Mouse (Mus musculus) MEL (cell line): Measurements from ENCODE around the gene Cat. TPM values are rescaled to one million over a fixed set of nuclear protein-coding genes. Genes with fewer than 3 reads are reported as not detected.

Experiments used
- DNase-seq: peaks from one replicate; pipeline ENCODE4 v3.0.0; 2011; ENCODE audit warnings: low read depth, low spot score
- H3K27ac ChIP-seq: 2 replicates; pipeline ENCODE4 v1.5.1; 2012; ENCODE audit warnings: low read depth, mild to moderate bottlenecking, control low read depth, low read length, moderate library complexity; ENCODE audit not compliant: control insufficient read depth
- H3K27me3 ChIP-seq, 2 experiments: fragments of 150-350 bp in 1 of 2; sonication (generic) in 1 of 2; 2 replicates each; pipeline ENCODE4 v1.6.1; 2012; ENCODE audit warnings: low read length in 2 of 2, mild to moderate bottlenecking in 2 of 2, improper control_type of control experiment in 1 of 2, moderate library complexity in 1 of 2; ENCODE audit not compliant: insufficient read depth in 2 of 2, control insufficient read depth in 1 of 2
- H3K36me3 ChIP-seq, 2 experiments: 2 replicates each; pipeline ENCODE4 v1.6.1; 2012 to 2014; ENCODE audit warnings: low read length in 2 of 2, improper control_type of control experiment in 1 of 2, inconsistent platforms in 1 of 2, mild to moderate bottlenecking in 1 of 2; ENCODE audit not compliant: insufficient read depth in 2 of 2, control insufficient read depth in 1 of 2
- H3K4me1 ChIP-seq, 2 experiments: fragments of 150-350 bp in 1 of 2; sonication (generic) in 1 of 2; 2 replicates each; pipeline ENCODE4 v1.6.1; 2012; ENCODE audit warnings: low read length in 2 of 2, improper control_type of control experiment in 1 of 2, mild to moderate bottlenecking in 1 of 2; ENCODE audit not compliant: insufficient read depth in 2 of 2, control insufficient read depth in 1 of 2
- H3K4me3 ChIP-seq, 2 experiments: fragments of 150-350 bp in 1 of 2; sonication (generic) in 1 of 2; 2 replicates each; pipeline ENCODE4 v1.5.1; 2012; ENCODE audit warnings: low read depth in 2 of 2, low read length in 2 of 2, mild to moderate bottlenecking in 2 of 2, moderate library complexity in 2 of 2, control low read depth in 1 of 2, improper control_type of control experiment in 1 of 2; ENCODE audit not compliant: control insufficient read depth in 1 of 2, insufficient read depth in 1 of 2
- H3K79me2 ChIP-seq: 2 replicates; pipeline ENCODE4 v1.6.1; 2012; ENCODE audit warnings: mild to moderate bottlenecking, low read length, moderate library complexity; ENCODE audit not compliant: control insufficient read depth, poor library complexity, insufficient read depth
- H3K9ac ChIP-seq: 2 replicates; pipeline ENCODE4 v1.6.1; 2012; ENCODE audit warnings: low read depth, mild to moderate bottlenecking, control low read depth, low read length, moderate library complexity; ENCODE audit not compliant: control insufficient read depth, poor library complexity, severe bottlenecking
- H3K9me3 ChIP-seq: fragments of 150-350 bp; sonication (generic); replicated peaks from 2 replicates; pipeline ENCODE4 v1.6.1; 2012; ENCODE audit warnings: mild to moderate bottlenecking, low read length, improper control_type of control experiment, moderate library complexity; ENCODE audit not compliant: insufficient read depth
- BHLHE40 ChIP-seq: IDR thresholded peaks from 2 replicates; pipeline ENCODE4 v1.6.1; 2012; ENCODE audit warnings: low read depth, mild to moderate bottlenecking, inconsistent platforms, low read length, improper control_type of control experiment, borderline replicate concordance
- CHD1 ChIP-seq: IDR thresholded peaks from 2 replicates; pipeline ENCODE4 v1.6.1; 2012; ENCODE audit warnings: low read depth, mild to moderate bottlenecking, inconsistent platforms, low read length, improper control_type of control experiment
- E2F4 ChIP-seq: IDR thresholded peaks from 2 replicates; pipeline ENCODE4 v1.6.1; 2011; ENCODE audit warnings: low read depth, low read length, improper control_type of control experiment, borderline replicate concordance
- ELF1 ChIP-seq: IDR thresholded peaks from 2 replicates; pipeline ENCODE4 v1.6.1; 2014; ENCODE audit warnings: low read depth, mild to moderate bottlenecking, inconsistent platforms, low read length, improper control_type of control experiment, moderate library complexity
- EP300 ChIP-seq, 2 experiments: IDR thresholded peaks; 2 replicates each; pipeline ENCODE4 v1.6.1; 2011; ENCODE audit warnings: improper control_type of control experiment in 2 of 2, low read length in 2 of 2, low read depth in 1 of 2, mild to moderate bottlenecking in 1 of 2
- ETS1 ChIP-seq: IDR thresholded peaks from 2 replicates; pipeline ENCODE4 v1.6.1; 2012; ENCODE audit warnings: low read depth, mild to moderate bottlenecking, inconsistent platforms, low read length, improper control_type of control experiment, moderate library complexity
- GATA1 ChIP-seq: IDR thresholded peaks from 2 replicates; pipeline ENCODE4 v1.6.1; 2011; ENCODE audit warnings: low read depth, low read length, improper control_type of control experiment
- HCFC1 ChIP-seq: IDR thresholded peaks from 2 replicates; pipeline ENCODE4 v1.6.1; 2012; ENCODE audit warnings: low read depth, mild to moderate bottlenecking, inconsistent platforms, low read length, improper control_type of control experiment, moderate library complexity
- MAX ChIP-seq: IDR thresholded peaks from 2 replicates; pipeline ENCODE4 v1.6.1; 2011; ENCODE audit warnings: low read length, improper control_type of control experiment
- MXI1 ChIP-seq: IDR thresholded peaks from 2 replicates; pipeline ENCODE4 v1.6.1; 2011; ENCODE audit warnings: mild to moderate bottlenecking, low read depth, low read length, improper control_type of control experiment
- MYC ChIP-seq: IDR thresholded peaks from 2 replicates; pipeline ENCODE4 v1.6.1; 2011; ENCODE audit warnings: low read depth, mild to moderate bottlenecking, low read length, improper control_type of control experiment, moderate library complexity
- NELFE ChIP-seq: IDR thresholded peaks from 2 replicates; pipeline ENCODE4 v1.6.1; 2011; ENCODE audit warnings: low read depth, low read length, improper control_type of control experiment
- NRF1 ChIP-seq: IDR thresholded peaks from 2 replicates; pipeline ENCODE4 v1.6.1; 2014; ENCODE audit warnings: low read depth, mild to moderate bottlenecking, inconsistent platforms, low read length, improper control_type of control experiment, moderate library complexity; ENCODE audit not compliant: poor library complexity, insufficient read depth, severe bottlenecking
- POLR2A ChIP-seq, 2 experiments: IDR thresholded peaks; 2 replicates each; pipeline ENCODE4 v1.6.1; 2011 to 2012; ENCODE audit warnings: low read length in 2 of 2, mild to moderate bottlenecking in 2 of 2, control low read depth in 1 of 2, improper control_type of control experiment in 1 of 2, low read depth in 1 of 2, moderate library complexity in 1 of 2; ENCODE audit not compliant: control insufficient read depth in 1 of 2, insufficient read depth in 1 of 2, poor library complexity in 1 of 2
- POLR2AphosphoS5 ChIP-seq: IDR thresholded peaks from 2 replicates; pipeline ENCODE4 v1.6.1; 2012; ENCODE audit warnings: low read depth, borderline replicate concordance, mild to moderate bottlenecking, inconsistent platforms, low read length, moderate library complexity, mixed read lengths
- RCOR1 ChIP-seq: IDR thresholded peaks from 2 replicates; pipeline ENCODE4 v1.6.1; 2012; ENCODE audit warnings: low read depth, mild to moderate bottlenecking, inconsistent platforms, low read length, improper control_type of control experiment
- SIN3A ChIP-seq: IDR thresholded peaks from 2 replicates; pipeline ENCODE4 v1.6.1; 2012; ENCODE audit warnings: low read length, improper control_type of control experiment, inconsistent platforms
- SMC3 ChIP-seq: IDR thresholded peaks from 2 replicates; pipeline ENCODE4 v1.6.1; 2011; ENCODE audit warnings: low read depth, low read length, improper control_type of control experiment
- TAL1 ChIP-seq: IDR thresholded peaks from 2 replicates; pipeline ENCODE4 v1.6.1; 2012; ENCODE audit warnings: mild to moderate bottlenecking, inconsistent platforms, low read length, moderate library complexity, mixed read lengths
- TCF12 ChIP-seq: IDR thresholded peaks from 2 replicates; pipeline ENCODE4 v1.6.1; 2014; ENCODE audit warnings: low read depth, mild to moderate bottlenecking, inconsistent platforms, low read length, improper control_type of control experiment, moderate library complexity
- UBTF ChIP-seq: IDR thresholded peaks from 2 replicates; pipeline ENCODE4 v1.6.1; 2012; ENCODE audit warnings: low read depth, mild to moderate bottlenecking, inconsistent platforms, low read length, improper control_type of control experiment, moderate library complexity, borderline replicate concordance; ENCODE audit not compliant: insufficient read depth
- USF1 ChIP-seq: IDR thresholded peaks from 2 replicates; pipeline ENCODE4 v1.6.1; 2014; ENCODE audit warnings: low read depth, mild to moderate bottlenecking, inconsistent platforms, low read length, improper control_type of control experiment, moderate library complexity
- ZNF384 ChIP-seq: IDR thresholded peaks from 2 replicates; pipeline ENCODE4 v1.6.1; 2012; ENCODE audit warnings: low read depth, mild to moderate bottlenecking, inconsistent platforms, low read length, improper control_type of control experiment
- polyA plus RNA-seq, 2 experiments: library from polyadenylated mRNA; stranded (reverse) in 1 of 2; unstranded in 1 of 2; fragments of >175 nt in 1 of 2; fragments of >200 nt in 1 of 2; gene quantifications; 2 replicates each; pipeline versions ENCODE4 v1.2.1 to v1.2.4; 2012; ENCODE audit warnings: low replicate concordance in 2 of 2, low read depth in 1 of 2; ENCODE audit not compliant: insufficient read length in 2 of 2, insufficient read depth in 1 of 2, missing spikeins in 1 of 2
- total RNA-seq: library from RNA; depleted of rRNA; stranded (reverse); fragments of 300-350 nt; gene quantifications from 2 replicates; pipeline ENCODE4 v1.2.3, GENCODE M21; 2012

Gene Cat
- total and polyA plus RNA-seq, 3 experiments, result 36.4 to 82.0 (median 74.3) TPM

- Histone ChIP-seq H3K4me1 (peaks cover 0 to 8% of the 10 kb centered on the region in 2 experiments; a peak in 1 of 4 replicates), H3K9me3 (no peaks in the 10 kb centered on the region), H3K4me3 (no peak overlapping the region), H3K27me3 (no peaks in the 10 kb centered on the region; a peak in 1 of 4 replicates), H3K27ac (no peak overlapping the region), H3K36me3 (peaks cover 0 to 9% of the 10 kb centered on the region in 2 experiments; a peak in 2 of 4 replicates), H3K9ac (no peak overlapping the region), H3K79me2 (no peaks in the 10 kb centered on the region)
- TF ChIP-seq MAX (no peak), TAL1 (no peak), NELFE (no peak), ETS1 (0 out of 2 replicates have a peak, but pooled peaks have one; percentile 13), RCOR1 (no peak), BHLHE40 (no peak), CHD1 (no peak), SMC3 (no peak), MYC (no peak), HCFC1 (no peak), MXI1 (no peak), GATA1 (peak; percentile 77), POLR2A (IDR thresholded peaks at IDR 0.05; ENCODE audit: control insufficient read depth in 1 of 2, insufficient read depth in 1 of 2, low read depth in 1 of 2, low read length in 2 of 2, poor library complexity in 1 of 2) (no peak), EP300 (IDR thresholded peaks at IDR 0.05; ENCODE audit: low read depth in 1 of 2, low read length in 2 of 2) (peak; percentile 56 to 62), SIN3A (no peak), USF1 (no peak), POLR2AphosphoS5 (no peak), E2F4 (no peak), TCF12 (peak; percentile 53; the same call in 1 of the 2 replicates), NRF1 (no peak), ELF1 (no peak), UBTF (no peak), ZNF384 (no peak)
- peak; percentile 16 for DNase-seq
Measured at GRCm38 (mm10) chr2:103413381-103413780, 71.6 kb downstream of the Cat start.
